Mouse (Mus musculus): ENCODE results near the gene Polh. TPM values are rescaled to one million over a fixed set of nuclear protein-coding genes. Genes with fewer than 3 reads are reported as not detected.

Polh gene
- polyA plus RNA-seq, 1 experiment = 4.2 TPM

DNA sequence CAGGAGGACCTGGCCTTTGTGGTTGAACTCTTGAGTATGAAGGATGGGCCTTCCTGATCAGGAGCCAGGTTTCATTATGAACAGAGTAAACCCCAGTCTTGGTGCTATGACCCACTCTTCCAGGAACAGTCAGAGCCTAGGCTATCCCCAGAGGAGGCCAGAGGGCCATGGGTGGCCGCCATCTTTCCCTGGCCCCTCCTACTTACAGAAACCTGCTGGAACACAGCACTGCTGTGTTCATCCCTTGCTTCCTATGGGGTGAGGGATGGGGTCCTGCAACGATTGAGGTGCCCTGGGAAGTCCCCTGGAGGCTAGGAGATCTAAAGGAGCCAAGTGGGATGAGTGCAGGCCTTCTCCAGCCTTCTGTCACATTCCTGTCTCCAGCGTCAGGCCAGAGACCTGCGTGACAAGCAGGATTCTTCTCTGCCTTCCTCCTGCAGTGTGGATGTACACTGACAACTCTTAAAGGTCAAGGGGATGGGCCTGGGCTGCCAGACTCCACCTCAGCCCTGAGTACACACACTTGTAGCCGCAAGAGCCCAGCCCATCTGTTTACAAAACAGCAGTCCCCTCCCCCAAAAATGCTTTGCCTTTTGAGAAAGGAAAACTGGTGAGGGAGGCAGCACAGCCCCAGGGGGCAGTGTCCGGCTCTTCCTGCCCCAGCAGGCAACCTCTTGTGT is 74.5 kb downstream of the Polh start:
- H3K4me1 ChIP-seq (ENCODE audit: control insufficient read depth, insufficient read depth, low read length) = no peaks in the 10 kb centered on the region; the same call in 1 of the 2 replicates
- H3K27ac ChIP-seq (ENCODE audit: insufficient read depth, low read length) = no peak overlapping the region
- TF ChIP-seq CTCF (IDR thresholded peaks at IDR 0.05; ENCODE audit: extremely low read depth, insufficient read depth, low read length) = no peak
- TF ChIP-seq POLR2A (IDR thresholded peaks at IDR 0.05; ENCODE audit: extremely low read depth, insufficient read depth, low read length) = no peak
- no peak overlapping the region for H3K4me3 ChIP-seq (ENCODE audit: insufficient read depth, low read length)

DNA sequence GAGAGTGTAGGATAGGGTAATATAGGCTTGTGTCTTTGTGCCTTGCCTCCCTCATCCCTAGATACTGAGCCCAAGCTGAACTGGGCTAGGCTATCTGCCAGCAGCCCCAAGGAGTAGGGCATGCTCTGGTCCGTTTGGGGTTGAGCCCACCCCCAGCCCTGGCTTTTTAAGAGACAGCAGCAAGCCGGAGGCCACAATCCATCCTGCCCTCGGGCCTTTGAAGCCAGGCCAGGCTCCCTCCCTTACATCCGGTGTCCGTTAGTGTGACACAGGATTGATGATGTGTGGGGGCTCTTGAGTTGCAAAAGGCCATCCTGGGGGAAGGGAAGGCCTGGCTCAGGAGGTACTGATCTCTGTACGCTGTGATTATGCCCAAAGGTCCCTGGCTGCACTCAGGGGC is 75.8 kb downstream of the Polh start:
- H3K4me3 ChIP-seq (ENCODE audit: insufficient read depth, low read length) = no peak overlapping the region
- H3K27ac ChIP-seq (ENCODE audit: insufficient read depth, low read length) = no peak overlapping the region
- TF ChIP-seq POLR2A (IDR thresholded peaks at IDR 0.05; ENCODE audit: extremely low read depth, insufficient read depth, low read length) = no peak
- TF ChIP-seq CTCF (IDR thresholded peaks at IDR 0.05; ENCODE audit: extremely low read depth, insufficient read depth, low read length) = no peak
- no peaks in the 10 kb centered on the region; the same call in 1 of the 2 replicates for H3K4me1 ChIP-seq (ENCODE audit: control insufficient read depth, insufficient read depth, low read length)

DNA sequence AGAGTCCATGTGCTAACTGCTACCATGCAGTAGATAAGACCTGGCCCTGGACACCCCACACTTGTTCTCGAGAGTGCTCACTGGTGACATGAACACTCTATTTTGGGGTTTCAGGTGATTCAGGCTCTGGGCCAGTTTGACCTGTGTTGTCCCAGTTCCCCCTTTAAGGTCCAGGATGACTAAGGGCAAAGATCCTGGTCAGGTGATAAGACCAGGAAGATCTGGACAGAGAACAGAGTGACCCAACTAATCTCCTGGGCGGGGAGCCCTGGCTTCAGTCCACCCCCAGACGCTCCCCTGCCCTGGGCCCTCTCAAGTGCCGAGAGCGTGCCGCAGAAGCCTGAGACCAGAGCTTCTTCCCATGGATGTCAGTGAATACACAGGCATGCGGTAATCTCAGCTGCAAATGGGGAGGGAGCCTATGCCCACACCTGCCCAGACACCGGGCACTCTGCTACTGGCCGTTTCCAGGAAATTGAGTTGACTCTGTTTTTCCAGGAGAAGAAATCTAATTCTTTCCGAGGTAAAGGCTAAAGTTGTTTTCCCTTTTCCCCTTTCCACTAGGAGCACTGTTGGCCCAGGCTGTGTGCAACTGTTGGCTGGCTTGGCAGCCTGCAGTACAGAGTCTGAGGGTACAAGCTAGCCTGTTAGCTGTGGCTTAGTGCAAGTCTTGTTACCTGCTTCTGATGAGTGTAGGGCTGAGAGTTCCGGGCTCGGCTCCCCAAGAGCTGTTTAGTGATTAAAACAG is 78.3 kb downstream of the Polh start:
- H3K4me1 ChIP-seq (ENCODE audit: control insufficient read depth, insufficient read depth, low read length) = peaks cover 7% of the 10 kb centered on the region
- H3K4me3 ChIP-seq (ENCODE audit: insufficient read depth, low read length) = no peak overlapping the region
- H3K27ac ChIP-seq (ENCODE audit: insufficient read depth, low read length) = no peak overlapping the region
- TF ChIP-seq POLR2A (IDR thresholded peaks at IDR 0.05; ENCODE audit: extremely low read depth, insufficient read depth, low read length) = no peak
- TF ChIP-seq CTCF (IDR thresholded peaks at IDR 0.05; ENCODE audit: extremely low read depth, insufficient read depth, low read length) = no peak

- Histone ChIP-seq H3K27ac (ENCODE audit: insufficient read depth, low read length) (no peak overlapping the region), H3K4me1 (ENCODE audit: control insufficient read depth, insufficient read depth, low read length) (peaks cover 7% of the 10 kb centered on the region), H3K4me3 (ENCODE audit: insufficient read depth, low read length) (no peak overlapping the region)
- no peak for TF ChIP-seq CTCF (IDR thresholded peaks at IDR 0.05; ENCODE audit: extremely low read depth, insufficient read depth, low read length)
- no peak for TF ChIP-seq POLR2A (IDR thresholded peaks at IDR 0.05; ENCODE audit: extremely low read depth, insufficient read depth, low read length)
These were observed 79.2 kb downstream of the Polh start for GRCm38 (mm10) chr17:46123285-46123684.

GRCm38 (mm10) chr17:46122791-46123190 is 79.7 kb downstream of the Polh start:
- Histone ChIP-seq H3K27ac (ENCODE audit: insufficient read depth, low read length) (no peak overlapping the region), H3K4me3 (ENCODE audit: insufficient read depth, low read length) (no peak overlapping the region)
- no peak for TF ChIP-seq CTCF (IDR thresholded peaks at IDR 0.05; ENCODE audit: extremely low read depth, insufficient read depth, low read length)
- TF ChIP-seq POLR2A (IDR thresholded peaks at IDR 0.05; ENCODE audit: extremely low read depth, insufficient read depth, low read length) = no peak

More at GRCm38 (mm10) chr17:46122791-46123190, 79.7 kb downstream of the Polh start:
- H3K4me1 ChIP-seq (ENCODE audit: control insufficient read depth, insufficient read depth, low read length) = peaks cover 7% of the 10 kb centered on the region

Other genes with a start within 250 kb of the Polh start
- 138 and 164 TPM in 2 replicates for gene Vegfa, start 170.3 kb downstream of the Polh start, polyA plus RNA-seq (2012; rRNA removed)
- 107 and 120 TPM in 2 replicates for gene Mrps18a, start 91.7 kb downstream of the Polh start, polyA plus RNA-seq (2012; rRNA removed)
- 27.3 and 29.9 TPM in 2 replicates for gene Rsph9, start 58.4 kb downstream of the Polh start, polyA plus RNA-seq (2012; rRNA removed)
- 16.0 and 17.6 TPM in 2 replicates for gene Mad2l1bp, start 49.1 kb downstream of the Polh start, polyA plus RNA-seq (2012; rRNA removed)
- gene Gtpbp2, start 41.6 kb downstream of the Polh start, polyA plus RNA-seq (2012; rRNA removed) = 161 and 187 TPM in 2 replicates
- gene Xpo5, start 137 bp upstream of the Polh start, polyA plus RNA-seq (2012; rRNA removed) = 40.2 and 41.5 TPM in 2 replicates
- gene Polr1c, start 45.4 kb upstream of the Polh start, polyA plus RNA-seq (2012; rRNA removed) = 45.4 and 47.2 TPM in 2 replicates
- 91.5 and 92.5 TPM in 2 replicates for gene Yipf3, start 45.4 kb upstream of the Polh start, polyA plus RNA-seq (2012; rRNA removed)
- gene Lrrc73, start 50.9 kb upstream of the Polh start, polyA plus RNA-seq (2012; rRNA removed) = 68.4 and 70.5 TPM in 2 replicates
- gene Tjap1, start 80.4 kb upstream of the Polh start, polyA plus RNA-seq (2012; rRNA removed) = 60.2 and 62.8 TPM in 2 replicates
- 127 and 136 TPM in 2 replicates for gene Dlk2, start 94.8 kb upstream of the Polh start, polyA plus RNA-seq (2012; rRNA removed)
- 10.4 and 10.6 TPM in 2 replicates for gene Abcc10, start 125.7 kb upstream of the Polh start, polyA plus RNA-seq (2012; rRNA removed)
- gene Zfp318, start 181.1 kb upstream of the Polh start, polyA plus RNA-seq (2012; rRNA removed) = 29.4 and 29.6 TPM in 2 replicates
- 10.2 and 12.0 TPM in 2 replicates for gene Crip3, start 226.3 kb upstream of the Polh start, polyA plus RNA-seq (2012; rRNA removed)
- gene Slc22a7, start 235.8 kb upstream of the Polh start, polyA plus RNA-seq (2012; rRNA removed) = 0.25 and 0.27 TPM in 2 replicates

Data from cortical plate, adult 2 months (tissue).